Mouse (Mus musculus): ENCODE measurements around the gene Cabp1. TPM values are rescaled to one million over a fixed set of nuclear protein-coding genes. Genes with fewer than 3 reads are reported as not detected.
"Not testable (repeated sequence)": the region's sequence is repeated elsewhere in the genome, so short reads cannot be mapped to it uniquely, and the experiment has no call there.

Gene Cabp1
- total RNA-seq, 4 experiments from 2014 or later = 11.8 to 59.6 (median 41.5) TPM

GRCm38 (mm10) chr5:115170150-115170549 lies 24.0 kb downstream of the Cabp1 start:
- no peak for DNase-seq

- no peak for DNase-seq
Observed at GRCm38 (mm10) chr5:115168641-115169415, 25.4 kb downstream of the Cabp1 start.

GRCm38 (mm10) chr5:115167396-115167795 lies 26.8 kb downstream of the Cabp1 start:
- DNase-seq = no peak

- DNase-seq = no peak
Observed at GRCm38 (mm10) chr5:115166815-115167194, 27.4 kb downstream of the Cabp1 start.

GRCm38 (mm10) chr5:115165895-115166814 lies 28.0 kb downstream of the Cabp1 start:
- no peak for DNase-seq

DNA sequence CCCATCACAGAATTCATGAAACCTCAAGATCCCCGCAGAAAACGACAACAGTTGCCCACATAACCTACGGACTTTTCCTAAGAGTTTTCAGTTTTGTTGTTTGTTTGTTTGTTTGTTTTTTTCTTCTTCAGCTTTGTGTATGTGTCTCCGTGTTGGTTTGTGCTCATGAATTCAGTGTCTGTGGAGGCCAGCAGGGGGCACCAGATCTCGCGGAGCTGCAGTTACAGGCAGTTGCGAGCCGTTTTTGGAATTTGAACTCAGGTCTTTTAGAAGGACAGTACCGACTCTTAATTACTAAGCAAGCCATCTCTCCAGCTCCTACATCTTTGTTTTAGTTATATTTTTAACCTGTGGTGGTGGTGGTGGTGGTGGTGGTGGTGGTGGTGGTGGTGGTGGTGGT lies 28.8 kb downstream of the Cabp1 start:
- DNase-seq = no peak

- DNase-seq = not testable (repeated sequence)
Observed at GRCm38 (mm10) chr5:115164446-115164845, 29.7 kb downstream of the Cabp1 start.

GRCm38 (mm10) chr5:115163563-115163962 lies 30.6 kb downstream of the Cabp1 start:
- DNase-seq = no peak

DNA sequence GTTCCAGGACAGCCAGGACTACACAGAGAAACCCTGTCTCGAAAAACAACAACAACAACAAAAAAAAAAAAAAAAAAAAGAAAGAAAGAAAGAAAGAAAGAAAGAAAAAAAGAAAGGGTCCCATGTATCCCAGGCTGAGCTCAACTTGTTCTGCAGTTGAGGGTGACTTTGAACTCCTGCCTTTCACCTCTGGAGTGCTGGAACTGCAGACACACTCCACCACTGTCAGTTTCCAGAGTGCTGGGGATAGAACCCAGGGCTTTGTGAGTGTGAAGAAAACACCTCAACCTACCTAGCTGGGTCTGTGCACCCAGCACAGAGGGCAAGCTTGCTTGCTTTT lies 32.3 kb downstream of the Cabp1 start:
- DNase-seq = not testable (repeated sequence)

GRCm38 (mm10) chr5:115161064-115161939 lies 32.9 kb downstream of the Cabp1 start:
- DNase-seq = peak; percentile 55

DNA sequence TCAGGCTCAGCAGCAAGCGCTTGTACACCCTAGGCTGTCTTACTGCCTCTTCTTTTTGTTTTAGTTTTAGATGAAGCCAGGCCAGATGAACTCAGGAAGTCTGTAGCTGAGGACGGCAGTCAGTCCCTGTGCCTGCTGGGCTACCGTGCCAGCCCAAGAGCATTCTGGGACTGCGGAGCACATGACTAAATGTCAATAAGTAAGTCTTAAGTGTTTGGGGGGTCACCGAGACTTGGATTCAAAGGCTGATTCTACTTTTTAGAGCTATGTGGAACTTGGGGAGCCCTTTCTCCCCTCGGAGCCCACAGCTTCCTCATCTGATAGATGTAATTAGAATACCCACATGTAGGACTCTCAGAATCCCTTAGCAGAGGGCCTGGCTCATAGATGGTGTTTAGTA lies 33.5 kb downstream of the Cabp1 start:
- no peak for DNase-seq

GRCm38 (mm10) chr5:115159165-115159564 lies 35.0 kb downstream of the Cabp1 start:
- DNase-seq = no peak

DNA sequence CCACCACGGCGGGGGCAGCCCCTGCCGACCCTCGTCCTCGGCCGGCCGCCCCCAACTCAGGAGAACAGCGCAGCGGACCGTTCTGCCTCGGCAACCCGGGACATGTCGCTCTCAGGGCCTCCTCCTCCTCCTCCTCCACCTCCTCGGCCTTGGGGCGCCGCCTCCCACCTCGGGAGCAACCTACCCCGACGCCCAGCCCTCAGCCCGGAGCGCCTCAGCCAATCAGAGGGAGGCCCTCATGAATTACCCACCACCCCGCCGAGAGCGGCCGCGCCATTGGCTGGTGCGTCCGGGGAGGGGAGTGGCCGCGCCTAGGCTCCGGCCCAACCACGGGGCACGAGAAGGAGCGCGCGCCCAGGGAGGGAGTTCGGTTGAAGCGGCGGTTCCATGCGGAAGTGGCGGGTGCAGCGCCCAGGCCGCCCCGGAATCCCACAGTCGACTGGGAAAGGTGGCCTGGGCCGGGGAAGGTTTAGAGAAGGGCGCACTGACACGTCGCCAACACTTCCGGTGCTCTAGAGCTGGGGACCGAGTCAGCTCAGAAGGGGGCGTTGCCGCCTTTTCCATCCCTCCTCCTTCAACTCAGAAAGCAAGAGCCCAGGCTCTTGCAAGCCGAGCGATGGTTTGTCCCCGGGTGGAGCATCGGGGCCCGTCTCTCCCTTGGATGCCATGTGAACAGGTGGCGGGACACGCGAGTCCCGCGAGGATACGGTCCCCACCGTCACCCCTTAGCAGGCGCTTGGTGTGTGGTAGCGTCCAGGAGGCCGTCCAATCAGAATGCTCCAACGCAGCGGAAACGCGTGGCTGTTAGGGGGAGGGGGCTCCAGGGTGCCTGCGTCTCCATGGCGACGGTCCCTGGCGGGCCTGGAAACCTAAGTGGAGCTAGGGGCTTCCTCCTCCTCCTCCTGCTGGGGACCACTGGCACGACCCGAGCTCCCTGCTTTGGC lies 35.9 kb downstream of the Cabp1 start, which contains the start of gene Mlec:
Gene Mlec (minus strand): TSS at position 140 of the 944 bp plus-strand sequence.
- DNase-seq = peak; percentile 99

DNA sequence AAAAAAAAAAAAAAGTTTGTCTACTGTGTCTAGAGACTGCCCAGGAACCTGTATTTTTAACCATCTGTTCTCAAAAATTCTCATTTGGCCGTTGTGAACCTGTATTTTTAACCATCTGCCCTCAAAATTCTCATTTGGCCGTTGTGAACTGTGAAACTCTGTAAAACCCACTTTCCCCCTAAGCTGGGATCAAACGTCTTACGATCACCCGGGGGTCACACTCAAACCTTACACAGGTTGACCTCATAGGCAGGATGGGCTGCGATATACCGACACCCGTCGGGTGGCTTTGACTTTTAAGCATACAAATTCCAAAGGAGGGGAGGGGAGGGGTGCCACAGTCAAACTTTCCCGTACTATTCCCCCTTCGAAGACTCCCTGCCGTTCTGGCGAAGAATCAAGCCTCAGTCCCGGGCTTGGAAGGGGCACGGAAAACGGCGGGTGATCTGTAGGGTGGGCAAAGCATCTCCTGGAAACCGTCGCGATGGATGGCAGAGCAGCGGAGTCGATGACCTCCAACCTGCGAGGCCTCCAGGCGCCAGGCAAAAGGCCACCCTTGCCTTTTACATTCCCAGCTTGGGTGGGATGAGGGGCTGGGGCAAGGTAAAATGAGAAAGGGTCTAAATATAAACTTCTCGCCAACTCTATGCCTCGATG lies 37.1 kb downstream of the Cabp1 start:
- no peak for DNase-seq

GRCm38 (mm10) chr5:115156401-115156800 lies 37.8 kb downstream of the Cabp1 start:
- no peak for DNase-seq

- DNase-seq = no peak
Observed at GRCm38 (mm10) chr5:115155831-115156230, 38.4 kb downstream of the Cabp1 start.

DNA sequence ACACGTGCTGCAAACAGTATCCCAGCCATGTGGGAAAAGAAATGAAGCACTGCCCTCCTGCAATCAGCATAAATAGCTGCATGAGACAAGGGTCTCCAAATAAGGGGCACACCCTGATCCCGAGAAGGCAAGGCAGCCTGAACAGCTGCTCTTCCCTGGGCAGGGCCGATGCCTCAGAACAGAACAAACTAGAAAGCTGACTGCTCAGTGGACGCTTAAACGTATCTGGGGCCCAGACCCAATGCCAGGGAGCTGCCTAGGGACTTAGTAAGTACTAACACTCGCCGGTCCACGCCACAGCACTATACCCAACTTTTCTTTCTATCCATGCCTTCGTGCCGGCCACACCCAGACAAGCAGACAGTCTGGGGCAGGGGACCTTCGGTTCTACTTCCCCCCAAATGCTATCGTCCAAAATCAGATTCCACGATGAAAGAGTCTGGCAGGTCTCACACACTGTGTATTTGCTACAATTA lies 39.0 kb downstream of the Cabp1 start:
- no peak for DNase-seq

DNA sequence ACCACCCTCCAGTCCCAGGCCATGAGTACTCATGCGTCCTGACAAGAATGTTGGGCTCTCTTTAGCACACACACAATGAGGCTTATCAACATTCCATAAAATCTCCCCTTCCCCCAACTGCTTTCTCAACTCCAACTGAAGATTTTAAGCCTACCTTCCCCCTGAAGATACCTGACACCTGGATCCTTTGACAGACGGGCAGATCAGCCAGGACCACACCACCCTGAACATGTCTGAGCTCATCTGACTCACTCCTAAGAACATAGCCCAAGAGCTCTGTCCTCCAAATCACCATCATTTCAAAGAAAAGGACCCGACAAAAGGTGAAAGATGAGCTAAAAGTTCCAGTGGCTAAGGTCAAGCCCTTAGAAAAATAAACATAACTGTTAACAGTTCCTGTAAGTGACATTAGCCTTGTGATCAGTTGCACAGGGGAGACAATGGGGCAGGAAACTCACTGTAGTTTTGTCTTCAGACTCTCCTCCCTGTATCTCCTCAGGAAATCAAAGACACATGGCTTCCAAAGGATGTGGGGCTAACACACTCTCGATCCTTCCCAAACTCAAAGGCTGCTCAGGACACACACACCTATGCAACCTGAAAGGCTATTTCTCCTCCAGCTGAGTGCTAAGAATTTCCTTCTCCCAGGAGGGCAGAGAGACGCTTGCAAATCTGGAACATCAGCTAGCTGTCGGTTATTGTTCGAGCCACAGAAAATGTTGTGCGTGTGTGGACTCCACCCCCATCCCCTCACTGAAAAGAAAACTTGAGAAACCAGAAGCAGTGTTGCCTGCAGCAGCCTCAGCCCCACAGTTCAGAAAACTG lies 41.8 kb downstream of the Cabp1 start:
- DNase-seq = no peak

- no peak for DNase-seq
Observed at GRCm38 (mm10) chr5:115151457-115151856, 42.7 kb downstream of the Cabp1 start.

- DNase-seq = no peak
Observed at GRCm38 (mm10) chr5:115150991-115151390, 43.2 kb downstream of the Cabp1 start.
